Mouse (Mus musculus): ENCODE results near the gene Zswim7. TPM values are rescaled to one million over a fixed set of nuclear protein-coding genes. Genes with fewer than 3 reads are reported as not detected.

Gene Zswim7
- 26.7 TPM for polyA plus RNA-seq (2015; fragmentation: Illumina TruSeq; extraction: RNeasy Lipid Tissue Mini Kit (QIAGEN cat#74804); ENCODE audit: low read depth, low replicate concordance)

DNA sequence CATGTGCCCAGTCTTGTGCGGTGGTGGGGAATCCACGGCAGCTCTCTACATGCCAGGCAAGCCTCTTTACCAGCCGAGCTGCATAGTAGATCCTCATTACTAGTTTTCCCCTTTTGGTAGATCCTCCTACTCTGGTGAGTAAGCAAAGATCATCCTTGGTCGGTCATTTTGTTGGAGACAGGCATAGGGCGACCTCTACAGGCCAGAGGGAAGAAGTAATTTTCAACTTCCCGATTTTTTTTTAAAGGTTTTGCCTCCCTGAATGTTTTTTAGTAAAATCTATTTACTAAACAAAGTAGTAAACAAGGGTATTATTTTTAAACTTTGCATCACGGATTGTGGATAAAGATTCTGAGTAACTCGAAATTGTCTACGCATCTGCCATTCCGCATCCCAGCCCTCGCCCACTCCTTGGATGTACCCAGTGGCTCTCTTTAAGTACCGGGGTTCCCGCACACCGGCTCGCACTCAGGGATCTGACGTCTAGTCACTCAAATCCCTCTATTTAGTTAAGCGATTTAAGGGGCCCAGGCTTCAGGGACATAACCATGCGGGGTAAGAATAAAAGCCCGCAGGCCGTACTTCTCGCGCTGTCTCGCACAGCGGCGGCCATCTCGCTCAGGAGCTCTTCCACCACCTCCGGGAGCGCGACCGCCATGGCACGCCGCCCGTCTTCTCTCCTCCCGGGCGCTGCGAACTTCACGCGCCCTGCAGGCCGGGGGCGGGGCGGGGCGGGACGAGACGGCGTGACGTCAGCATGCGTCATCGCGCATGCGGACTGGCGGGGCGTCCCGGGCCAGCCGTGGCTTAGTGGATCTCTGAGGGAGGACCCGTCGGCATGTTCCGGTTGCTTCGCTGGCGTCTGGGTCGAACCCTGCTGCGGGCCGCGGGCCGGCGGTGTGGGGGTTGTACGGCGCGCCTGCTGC is at the start of gene Zswim7, which contains the start of gene Ttc19:
Gene Zswim7 (minus strand): TSS at position 701 of the 926 bp plus-strand sequence.
Gene Ttc19 (plus strand): TSS at position 799 of the 926 bp plus-strand sequence.

GRCm38 (mm10) chr11:62248401-62249244 is 32.6 kb downstream of the Zswim7 start, which contains the start of gene Adora2b:
Gene Adora2b, plus strand, starts transcription at chr11:62248984.

Other genes starting within 250 kb of the Zswim7 start
- 5.1 TPM for gene Adora2b, start 32.4 kb downstream of the Zswim7 start, polyA plus RNA-seq (2015; fragmentation: Illumina TruSeq; extraction: RNeasy Lipid Tissue Mini Kit (QIAGEN cat#74804); ENCODE audit: low read depth, low replicate concordance)
- 91.1 TPM for gene Ttc19, start 98 bp upstream of the Zswim7 start, polyA plus RNA-seq (2015; fragmentation: Illumina TruSeq; extraction: RNeasy Lipid Tissue Mini Kit (QIAGEN cat#74804); ENCODE audit: low read depth, low replicate concordance)
- gene Pigl, start 177.1 kb upstream of the Zswim7 start, polyA plus RNA-seq (2015; fragmentation: Illumina TruSeq; extraction: RNeasy Lipid Tissue Mini Kit (QIAGEN cat#74804); ENCODE audit: low read depth, low replicate concordance), result 7.7 TPM
- gene Ncor1, start 177.2 kb upstream of the Zswim7 start, polyA plus RNA-seq (2015; fragmentation: Illumina TruSeq; extraction: RNeasy Lipid Tissue Mini Kit (QIAGEN cat#74804); ENCODE audit: low read depth, low replicate concordance), result 118 TPM